Mouse (Mus musculus) embryonic facial prominence, embryonic 13.5 days (tissue): ENCODE results near the gene Atp10a. TPM values are rescaled to one million over a fixed set of nuclear protein-coding genes. Genes with fewer than 3 reads are reported as not detected.
A peak's percentile ranks its signal among the peaks of the same experiment; 100 is the strongest.
"Not testable (repeated sequence)": the region's sequence is repeated elsewhere in the genome, so short reads cannot be mapped to it uniquely, and the experiment has no call there.

ENCODE experiments used
- ATAC-seq: fragments of 200-750 bp; cut with Nextera tagmentation; 2 replicates; pipeline ENCODE4 v1.8.0; 2017; ENCODE audit warnings: low read depth; ENCODE audit not compliant: insufficient number of reproducible peaks, insufficient read depth, low FRiP score, low TSS enrichment
- H3K27ac ChIP-seq: fragments of 300-500 bp; sonication (generic); 2 replicates; pipeline ENCODE4 v1.5.1; 2015; ENCODE audit warnings: moderate library complexity, mild to moderate bottlenecking, inconsistent platforms
- H3K27me3 ChIP-seq: fragments of 300-500 bp; sonication (generic); 2 replicates; pipeline ENCODE4 v1.6.1; 2015; ENCODE audit warnings: mild to moderate bottlenecking, inconsistent platforms
- H3K36me3 ChIP-seq: fragments of 300-500 bp; sonication (generic); 2 replicates; pipeline ENCODE4 v1.6.1; 2015; ENCODE audit warnings: mild to moderate bottlenecking, inconsistent platforms
- H3K4me1 ChIP-seq: fragments of 300-500 bp; sonication (generic); 2 replicates; pipeline ENCODE4 v1.6.1; 2015; ENCODE audit warnings: inconsistent platforms
- H3K4me2 ChIP-seq: fragments of 300-500 bp; sonication (generic); 2 replicates; pipeline ENCODE4 v1.6.1; 2015; ENCODE audit warnings: moderate library complexity, mild to moderate bottlenecking, inconsistent platforms
- H3K4me3 ChIP-seq: fragments of 300-500 bp; sonication (generic); 2 replicates; pipeline ENCODE4 v1.5.1; 2015; ENCODE audit warnings: mild to moderate bottlenecking, inconsistent platforms
- H3K9ac ChIP-seq: fragments of 300-500 bp; sonication (generic); 2 replicates; pipeline ENCODE4 v1.6.1; 2015; ENCODE audit warnings: mild to moderate bottlenecking, inconsistent platforms
- H3K9me3 ChIP-seq: fragments of 300-500 bp; sonication (generic); 2 replicates; pipeline ENCODE4 v1.6.1; 2016; ENCODE audit warnings: inconsistent platforms
- WGBS: fragments of 180-500 bp; shearing (Covaris S2); methylation state at CpG from one replicate; pipeline ENCODE4 v1.1.7; 2015; ENCODE audit warnings: mixed read lengths; 5-methylcytosine and 5-hydroxymethylcytosine counted together
- polyA plus RNA-seq: library from polyadenylated mRNA; unstranded; fragments of >200 nt; fragmentation: Nextera tagmentation; extraction: Ambion mirVana; gene quantifications from 2 replicates; pipeline ENCODE4 v1.2.1, GENCODE M21; 2015

Atp10a gene
- polyA plus RNA-seq, 1 experiment from 2014 or later, result 2.0 TPM

- no peak overlapping the region for H3K9ac ChIP-seq
These were observed 168.7 kb downstream of the Atp10a start for GRCm38 (mm10) chr7:58824686-58825085.

GRCm38 (mm10) chr7:58829111-58829510, 173.1 kb downstream of the Atp10a start:
- no peak overlapping the region for H3K4me3 ChIP-seq
- 0 out of 2 replicates have a peak, but pooled peaks cover 12% of the 10 kb centered on the region for H3K36me3 ChIP-seq
- no peaks in the 10 kb centered on the region for H3K4me1 ChIP-seq
- no peak for ATAC-seq
- H3K9me3 ChIP-seq, result no peaks in the 10 kb centered on the region
- WGBS, result 78% methylated on average over 5 of the region's 5 CpGs
- H3K9ac ChIP-seq, result no peak overlapping the region
- no peaks in the 10 kb centered on the region for H3K27me3 ChIP-seq
- H3K4me2 ChIP-seq, result no peak overlapping the region
- no peak overlapping the region for H3K27ac ChIP-seq

More at GRCm38 (mm10) chr7:58824686-58825085, 168.7 kb downstream of the Atp10a start:
- H3K27ac ChIP-seq, result no peak overlapping the region
- H3K4me1 ChIP-seq, result no peaks in the 10 kb centered on the region
- no peak overlapping the region for H3K4me3 ChIP-seq
- no peak overlapping the region for H3K4me2 ChIP-seq
- H3K36me3 ChIP-seq, result 0 out of 2 replicates have a peak, but pooled peaks cover 12% of the 10 kb centered on the region
- no peak for ATAC-seq
- 92% methylated on average over 3 of the region's 3 CpGs for WGBS
- no peaks in the 10 kb centered on the region for H3K27me3 ChIP-seq
- no peaks in the 10 kb centered on the region for H3K9me3 ChIP-seq

- ATAC-seq, H3K36me3 ChIP-seq, H3K4me3 ChIP-seq, H3K4me2 ChIP-seq, H3K4me1 ChIP-seq, H3K9me3 ChIP-seq, H3K9ac ChIP-seq, H3K27me3 ChIP-seq, H3K27ac ChIP-seq: not testable (repeated sequence)
- WGBS, result 91% methylated on average over 32 of the region's 32 CpGs
These were observed 181.1 kb downstream of the Atp10a start for GRCm38 (mm10) chr7:58836855-58837606.

GRCm38 (mm10) chr7:58840367-58840766, 184.4 kb downstream of the Atp10a start:
- peaks cover 23% of the 10 kb centered on the region for H3K4me1 ChIP-seq
- 68% methylated on average over 2 of the region's 2 CpGs for WGBS
- no peak overlapping the region for H3K4me2 ChIP-seq
- no peak overlapping the region for H3K27ac ChIP-seq
- no peaks in the 10 kb centered on the region for H3K9me3 ChIP-seq
- no peaks in the 10 kb centered on the region for H3K36me3 ChIP-seq
- no peak overlapping the region for H3K9ac ChIP-seq
- no peak for ATAC-seq
- H3K27me3 ChIP-seq, result no peaks in the 10 kb centered on the region
- no peak overlapping the region for H3K4me3 ChIP-seq

GRCm38 (mm10) chr7:58841066-58841465, 185.1 kb downstream of the Atp10a start:
- Histone ChIP-seq H3K9me3 (no peaks in the 10 kb centered on the region), H3K4me1 (peaks cover 23% of the 10 kb centered on the region), H3K27ac (no peak overlapping the region), H3K36me3 (no peaks in the 10 kb centered on the region), H3K4me3 (no peak overlapping the region), H3K9ac (no peak overlapping the region), H3K4me2 (no peak overlapping the region), H3K27me3 (no peaks in the 10 kb centered on the region)
- 79% methylated on average over 1 of the region's 1 CpGs for WGBS
- no peak for ATAC-seq

GRCm38 (mm10) chr7:58842818-58843217, 186.9 kb downstream of the Atp10a start:
- no peak overlapping the region for H3K9ac ChIP-seq
- no peaks in the 10 kb centered on the region for H3K36me3 ChIP-seq
- no peak for ATAC-seq
- WGBS, result 57% methylated on average over 3 of the region's 3 CpGs
- H3K27ac ChIP-seq, result no peak overlapping the region; the same call in 1 of the 2 replicates
- H3K4me2 ChIP-seq, result no peak overlapping the region
- no peak overlapping the region for H3K4me3 ChIP-seq
- H3K4me1 ChIP-seq, result peaks cover 23% of the 10 kb centered on the region
- no peaks in the 10 kb centered on the region for H3K27me3 ChIP-seq
- H3K9me3 ChIP-seq, result no peaks in the 10 kb centered on the region

GRCm38 (mm10) chr7:58843767-58844445, 187.9 kb downstream of the Atp10a start:
- H3K27ac ChIP-seq, result peak overlapping the region; percentile 64
- H3K4me2 ChIP-seq, result peak overlapping the region; percentile 50
- peaks cover 23% of the 10 kb centered on the region for H3K4me1 ChIP-seq
- peak; percentile 87; the same call in 1 of the 2 replicates for ATAC-seq
- WGBS, result 1% methylated on average over 9 of the region's 9 CpGs
- H3K36me3 ChIP-seq, result no peaks in the 10 kb centered on the region
- peak overlapping the region; percentile 3 for H3K4me3 ChIP-seq
- H3K9ac ChIP-seq, result peak overlapping the region; percentile 51; the same call in 1 of the 2 replicates
- no peaks in the 10 kb centered on the region for H3K9me3 ChIP-seq
- no peaks in the 10 kb centered on the region for H3K27me3 ChIP-seq

GRCm38 (mm10) chr7:58844449-58844848, 188.5 kb downstream of the Atp10a start:
- Histone ChIP-seq H3K4me3 (peak overlapping the region; percentile 3), H3K27ac (peak overlapping the region; percentile 64; the same call in 1 of the 2 replicates), H3K9me3 (no peaks in the 10 kb centered on the region), H3K4me1 (peaks cover 23% of the 10 kb centered on the region), H3K27me3 (no peaks in the 10 kb centered on the region), H3K4me2 (peak overlapping the region; percentile 50), H3K9ac (no peak overlapping the region), H3K36me3 (no peaks in the 10 kb centered on the region)
- 31% methylated on average over 4 of the region's 4 CpGs for WGBS
- no peak for ATAC-seq

- H3K9ac ChIP-seq, result no peak overlapping the region
- no peaks in the 10 kb centered on the region for H3K9me3 ChIP-seq
- 89% methylated on average over 4 of the region's 4 CpGs for WGBS
- H3K4me2 ChIP-seq, result no peak overlapping the region
- no peak overlapping the region for H3K4me3 ChIP-seq
- H3K36me3 ChIP-seq, result no peaks in the 10 kb centered on the region
- H3K27ac ChIP-seq, result no peak overlapping the region
- H3K27me3 ChIP-seq, result no peaks in the 10 kb centered on the region
- no peak for ATAC-seq
- H3K4me1 ChIP-seq, result no peaks in the 10 kb centered on the region
These were observed 203.0 kb downstream of the Atp10a start for GRCm38 (mm10) chr7:58858921-58859320.

- ATAC-seq, result no peak
- no peak overlapping the region for H3K9ac ChIP-seq
- H3K4me1 ChIP-seq, result no peaks in the 10 kb centered on the region
- H3K36me3 ChIP-seq, result no peaks in the 10 kb centered on the region
- no peak overlapping the region for H3K4me3 ChIP-seq
- WGBS, result 79% methylated on average over 3 of the region's 3 CpGs
- no peaks in the 10 kb centered on the region for H3K9me3 ChIP-seq
- H3K27me3 ChIP-seq, result no peaks in the 10 kb centered on the region
- H3K27ac ChIP-seq, result no peak overlapping the region
- no peak overlapping the region for H3K4me2 ChIP-seq
These were observed 207.2 kb downstream of the Atp10a start for GRCm38 (mm10) chr7:58863174-58863573.

- H3K27me3 ChIP-seq, result no peaks in the 10 kb centered on the region
- no peak overlapping the region for H3K4me3 ChIP-seq
- H3K4me1 ChIP-seq, result no peaks in the 10 kb centered on the region
- H3K9me3 ChIP-seq, result no peaks in the 10 kb centered on the region
- H3K4me2 ChIP-seq, result no peak overlapping the region
- H3K36me3 ChIP-seq, result no peaks in the 10 kb centered on the region
- H3K27ac ChIP-seq, result no peak overlapping the region
- WGBS, result 54% methylated on average over 4 of the region's 4 CpGs
- ATAC-seq, result no peak
- H3K9ac ChIP-seq, result no peak overlapping the region
These were observed 211.1 kb downstream of the Atp10a start for GRCm38 (mm10) chr7:58866865-58867614.
